Mouse (Mus musculus): ENCODE measurements around the gene Csdc2.

Csdc2 gene

DNA sequence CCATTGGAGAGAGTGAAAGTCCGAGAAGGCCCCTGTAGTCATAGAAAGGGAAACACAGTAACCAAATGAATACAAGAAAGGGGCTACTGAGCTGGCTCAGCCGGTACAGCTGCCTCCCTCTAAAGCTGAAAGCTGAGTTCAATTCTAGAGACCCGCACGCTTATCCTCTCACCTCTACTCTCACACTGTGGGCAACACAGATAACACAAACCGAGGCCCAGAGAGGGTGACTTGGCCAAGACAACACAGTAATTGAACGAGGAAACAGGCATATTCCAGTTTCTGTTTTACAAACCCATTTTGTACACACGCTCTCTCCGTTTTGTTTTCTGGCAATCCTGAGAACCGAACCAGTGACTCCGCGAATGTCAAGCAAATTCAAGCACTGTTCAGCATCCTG lies 11.6 kb upstream of the Csdc2 start:
- DNase-seq (ENCODE audit: low spot score in 2 of 2) = no peak

DNA sequence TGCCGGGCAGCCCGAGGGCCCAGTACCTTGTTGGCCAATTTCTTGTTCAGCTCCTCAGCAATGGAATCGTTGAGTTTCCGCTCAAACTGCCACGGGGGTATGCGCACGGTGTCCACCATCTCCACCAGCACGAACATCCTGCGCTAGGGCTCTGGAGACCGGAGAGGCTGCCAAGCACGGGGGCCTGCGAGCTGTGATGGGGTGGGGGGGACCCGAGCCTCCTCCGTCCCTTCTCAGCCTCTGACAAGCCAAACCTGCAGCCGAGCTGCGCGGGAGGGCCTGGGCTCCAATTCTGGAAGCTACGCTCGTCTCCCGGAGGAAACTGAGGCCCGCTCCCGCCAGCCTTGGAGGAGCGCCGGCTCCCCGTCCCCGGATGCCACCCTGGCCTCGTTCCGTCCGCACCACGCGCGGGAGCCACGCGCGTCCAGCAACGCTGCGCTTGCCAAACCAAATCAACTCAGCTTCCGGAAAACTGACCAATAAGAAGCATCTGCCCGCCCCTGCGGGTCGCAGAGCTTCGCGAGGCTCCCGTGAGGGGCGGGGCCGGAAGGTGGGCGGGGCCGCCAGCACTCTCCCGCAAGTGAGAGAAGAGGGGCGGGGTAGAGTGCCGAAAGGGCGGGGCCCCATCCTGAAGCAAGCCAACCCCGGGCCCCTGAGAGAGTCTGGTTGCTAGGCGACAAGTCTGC lies 10.7 kb upstream of the Csdc2 start, which contains the start of gene Polr3h:
Gene Polr3h (minus strand): TSS at position 481 of the 686 bp plus-strand sequence.
- DNase-seq (ENCODE audit: low spot score in 2 of 2) = peak; percentile 94

- no peak for DNase-seq (ENCODE audit: low spot score in 2 of 2)
Measured at GRCm38 (mm10) chr15:81926446-81926822, 10.1 kb upstream of the Csdc2 start.

DNA sequence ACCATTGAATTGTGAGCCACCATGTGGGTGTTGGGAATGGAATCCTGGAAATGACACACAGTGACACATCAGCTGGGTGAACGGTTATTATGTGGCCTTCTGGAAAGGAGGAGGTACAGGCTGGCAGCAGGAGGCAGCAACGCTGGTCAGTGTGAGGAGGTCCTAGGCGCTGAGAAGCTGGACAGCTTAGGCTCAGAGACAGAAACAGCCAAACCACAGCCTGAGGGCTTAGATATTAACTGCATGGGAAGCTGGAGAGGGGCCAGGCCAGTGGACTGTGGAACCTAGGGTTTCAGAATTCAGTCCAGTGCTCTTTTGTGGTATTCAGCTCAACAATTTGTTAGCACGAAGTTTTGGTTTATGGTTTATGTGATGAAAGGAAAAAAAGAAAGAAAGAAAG lies 8.8 kb upstream of the Csdc2 start:
- no peak for DNase-seq (ENCODE audit: low spot score in 2 of 2)

DNA sequence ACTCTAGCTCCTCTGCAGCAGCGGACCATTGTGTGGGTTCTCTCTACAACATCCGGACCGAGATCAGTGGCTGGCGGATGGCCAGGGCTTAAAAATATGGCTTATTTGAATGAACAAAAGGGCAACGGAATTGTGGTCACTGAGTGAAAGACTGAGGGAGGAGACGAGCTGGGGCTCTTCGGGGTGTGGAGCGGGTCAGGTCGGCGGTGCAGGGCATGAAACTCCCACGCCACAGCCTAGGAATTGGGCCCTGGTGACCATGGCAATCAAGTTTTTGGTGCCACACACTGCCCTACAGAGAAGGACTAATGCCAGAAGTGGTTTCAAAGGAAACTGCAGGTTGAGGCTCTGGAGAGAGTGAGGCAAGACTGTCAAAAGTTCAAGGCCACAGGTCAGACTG lies 8.3 kb upstream of the Csdc2 start:
- DNase-seq (ENCODE audit: low spot score in 2 of 2) = peak in 1 of 2 experiments; percentile 25

DNA sequence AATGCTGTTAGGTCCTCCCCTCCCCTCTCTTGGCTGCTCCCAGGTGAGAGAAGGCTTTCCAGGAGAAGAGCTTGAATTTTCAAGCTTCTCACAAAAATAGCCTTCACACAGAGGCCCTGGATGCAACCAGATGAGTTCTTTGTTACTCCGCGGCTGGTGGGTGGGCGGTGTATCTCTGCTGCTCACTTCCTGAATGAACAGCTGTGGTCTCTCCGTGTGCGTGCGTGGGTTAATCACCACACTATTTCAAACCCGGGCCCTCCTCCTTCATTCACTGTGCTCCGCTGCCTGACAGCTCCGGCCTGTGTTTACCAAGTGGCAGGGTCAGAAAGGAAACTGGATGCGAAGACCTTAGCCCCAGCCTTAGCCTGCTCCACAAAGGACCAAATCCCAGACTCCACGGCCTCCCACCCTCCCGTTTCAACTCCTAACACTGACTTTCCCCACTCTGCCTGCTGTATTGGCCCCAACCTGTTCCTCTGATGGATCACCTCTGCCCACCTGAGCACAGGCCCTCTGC lies 3.5 kb upstream of the Csdc2 start:
- no peak for DNase-seq (ENCODE audit: low spot score in 2 of 2)

DNA sequence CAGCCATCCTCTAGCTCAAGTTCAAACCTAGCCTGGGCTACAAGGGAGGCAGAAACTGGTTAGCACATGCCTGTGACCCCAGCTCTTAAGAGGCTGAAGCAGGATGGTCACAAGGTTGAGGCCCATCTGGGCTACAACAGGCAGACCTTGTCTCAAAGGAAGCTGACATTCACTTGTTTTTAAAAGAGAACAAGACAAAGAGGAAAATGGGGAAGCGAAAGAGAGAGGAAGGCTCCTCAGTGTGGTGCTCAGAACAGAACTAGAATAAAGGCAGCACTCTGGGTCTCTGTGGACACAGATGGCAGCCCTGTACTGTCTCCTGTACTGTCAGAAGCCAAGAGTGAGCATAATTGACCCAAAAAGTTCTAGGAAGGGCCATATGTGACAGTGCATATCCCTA lies 2.6 kb upstream of the Csdc2 start:
- DNase-seq (ENCODE audit: low spot score in 2 of 2) = no peak

DNA sequence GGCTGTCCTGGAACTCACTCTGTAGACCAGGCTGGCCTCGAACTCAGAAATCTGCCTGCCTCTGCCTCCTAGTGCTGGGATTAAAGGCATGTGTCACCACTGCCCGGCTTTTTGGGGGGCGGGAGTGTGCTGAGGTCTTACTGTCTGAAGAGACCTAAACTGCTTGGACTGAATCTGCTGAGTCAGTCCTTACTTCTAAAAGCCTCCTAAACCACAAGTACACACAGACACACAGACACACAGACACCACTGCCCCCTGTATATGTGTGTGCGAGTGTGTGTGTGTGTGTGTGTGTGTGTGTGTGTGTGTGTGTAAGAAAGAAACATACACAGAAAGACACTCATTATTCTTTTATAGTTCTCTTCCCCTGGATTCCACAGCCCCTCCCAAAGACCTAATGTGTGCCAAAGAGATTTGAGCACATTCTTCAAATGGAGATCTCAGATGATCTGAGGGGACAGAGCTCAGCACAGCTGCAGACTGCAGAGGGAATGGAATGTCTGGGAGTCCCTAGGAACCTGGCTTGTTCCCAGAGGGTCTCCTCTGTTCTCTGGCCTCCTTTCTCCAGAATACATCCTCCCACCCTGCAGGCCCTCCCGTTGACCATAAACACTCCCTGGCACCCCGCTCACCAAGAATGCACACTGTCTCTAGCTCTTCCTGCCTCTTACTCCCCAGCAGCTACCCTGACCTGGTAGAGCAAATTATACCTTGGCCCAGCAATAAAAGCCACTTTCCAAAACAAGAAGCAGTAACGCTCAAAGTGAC lies 506 bp upstream of the Csdc2 start:
- no peak for DNase-seq (ENCODE audit: low spot score in 2 of 2)

DNA sequence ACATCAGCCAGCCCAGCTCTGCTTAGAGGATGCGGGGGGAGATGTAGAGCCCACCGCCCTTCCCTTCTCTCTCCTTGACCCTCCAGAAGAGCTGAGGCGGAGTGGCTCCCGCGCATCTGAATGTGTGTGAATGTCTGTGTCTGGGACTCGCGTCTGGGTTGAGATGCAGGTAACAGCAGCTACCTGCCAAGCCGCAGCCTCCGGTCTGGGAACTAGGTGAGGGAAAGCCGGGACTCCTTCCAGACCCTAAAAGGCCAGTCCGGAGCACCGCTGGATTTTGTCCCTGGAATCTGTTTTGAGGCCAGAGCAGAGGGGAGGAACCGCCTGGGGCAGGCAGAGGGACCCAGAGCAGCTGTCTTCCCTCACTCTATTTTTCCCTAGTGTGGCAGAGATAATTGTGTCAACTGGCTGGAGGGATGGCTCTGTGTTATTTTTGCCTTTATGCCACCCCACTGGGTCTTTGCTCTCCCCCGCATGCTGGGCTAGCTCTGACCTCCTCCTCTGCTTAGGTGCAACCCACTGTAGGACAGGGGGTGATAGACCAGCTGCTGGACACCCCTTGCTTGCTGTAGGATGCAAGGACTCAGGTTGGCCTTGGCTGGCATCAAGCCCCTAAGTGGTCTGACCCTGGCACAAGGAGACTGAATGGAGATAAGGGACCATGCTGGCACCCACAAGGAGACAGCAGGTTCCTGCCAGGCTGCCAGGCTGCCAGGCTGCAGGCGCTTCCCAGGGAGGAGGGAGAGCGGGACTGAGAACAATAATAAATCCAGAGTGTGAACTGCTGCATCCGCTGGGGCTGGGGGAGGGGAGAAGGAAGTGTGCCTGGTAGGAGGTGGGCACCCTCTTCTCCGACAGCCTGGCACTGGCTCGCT lies 776 bp downstream of the Csdc2 start:
- peak; percentile 66 to 67 for DNase-seq (ENCODE audit: low spot score in 2 of 2)

DNA sequence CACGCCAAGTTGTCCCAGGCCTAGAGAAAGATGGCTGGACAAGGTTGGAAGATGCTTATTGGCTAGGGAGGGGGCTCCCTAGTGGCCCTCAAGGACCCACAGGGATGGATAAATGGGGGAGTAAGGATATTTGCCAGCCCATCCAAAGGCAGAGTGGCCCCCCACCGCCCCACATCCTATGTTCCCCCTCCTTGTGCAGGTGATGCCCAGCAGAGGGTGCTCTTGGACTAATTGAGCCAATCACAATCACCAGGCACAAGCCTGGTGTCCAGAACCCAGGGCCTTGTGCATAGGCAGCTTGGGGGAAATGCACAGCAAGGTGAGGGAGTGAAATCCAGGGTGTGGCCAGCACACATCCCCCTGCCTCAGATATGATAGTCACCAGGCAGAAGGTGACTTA lies 1.7 kb downstream of the Csdc2 start:
- no peak for DNase-seq (ENCODE audit: low spot score in 2 of 2)

GRCm38 (mm10) chr15:81939157-81939715 lies 2.7 kb downstream of the Csdc2 start:
- DNase-seq (ENCODE audit: low spot score in 2 of 2) = no peak

DNA sequence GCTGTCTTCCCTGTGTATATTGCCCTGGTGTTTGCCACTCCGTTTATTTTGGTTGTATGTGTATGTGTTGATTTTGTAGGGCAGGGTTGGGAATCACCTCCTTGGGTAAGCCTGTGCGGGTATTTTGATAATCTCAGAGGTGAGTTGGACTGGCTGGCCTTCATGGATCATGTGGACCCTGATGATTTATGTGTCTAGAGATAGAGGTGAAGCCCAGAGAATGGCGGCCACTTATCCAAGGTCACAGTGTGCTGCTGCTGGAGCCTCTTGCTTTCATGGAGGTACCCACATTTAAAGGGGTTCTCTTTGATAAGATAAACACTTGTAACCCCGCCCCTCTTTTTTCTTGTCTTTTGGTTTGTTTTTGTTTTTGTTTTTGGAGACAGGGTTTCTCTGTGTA lies 3.2 kb downstream of the Csdc2 start:
- DNase-seq (ENCODE audit: low spot score in 2 of 2) = no peak

- no peak for DNase-seq (ENCODE audit: low spot score in 2 of 2)
Measured at GRCm38 (mm10) chr15:81940219-81940618, 3.7 kb downstream of the Csdc2 start.

DNA sequence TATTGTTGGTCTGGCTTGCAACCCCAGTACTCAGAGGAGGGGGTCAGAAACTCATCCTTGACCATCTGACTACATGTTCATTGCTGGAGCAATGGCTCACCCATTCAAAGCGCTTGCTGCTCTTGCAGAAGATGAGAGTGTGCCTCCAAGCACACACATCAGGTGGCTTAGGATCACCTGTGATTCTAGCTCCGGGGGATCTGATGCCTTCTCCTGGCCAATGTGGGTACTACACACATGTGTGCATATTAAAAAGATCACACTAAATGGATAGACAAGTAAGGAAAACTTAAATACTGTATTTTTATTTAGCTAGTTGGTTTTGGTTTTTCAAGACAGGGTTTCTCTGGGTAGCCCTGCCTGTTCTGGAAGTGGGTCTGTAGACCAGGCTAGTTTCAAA lies 4.5 kb downstream of the Csdc2 start:
- DNase-seq (ENCODE audit: low spot score in 2 of 2) = no peak

GRCm38 (mm10) chr15:81943176-81943749 lies 6.7 kb downstream of the Csdc2 start:
- no peak for DNase-seq (ENCODE audit: low spot score in 2 of 2)

GRCm38 (mm10) chr15:81949076-81949475 lies 12.5 kb downstream of the Csdc2 start:
- no peak for DNase-seq (ENCODE audit: low spot score in 2 of 2)

DNA sequence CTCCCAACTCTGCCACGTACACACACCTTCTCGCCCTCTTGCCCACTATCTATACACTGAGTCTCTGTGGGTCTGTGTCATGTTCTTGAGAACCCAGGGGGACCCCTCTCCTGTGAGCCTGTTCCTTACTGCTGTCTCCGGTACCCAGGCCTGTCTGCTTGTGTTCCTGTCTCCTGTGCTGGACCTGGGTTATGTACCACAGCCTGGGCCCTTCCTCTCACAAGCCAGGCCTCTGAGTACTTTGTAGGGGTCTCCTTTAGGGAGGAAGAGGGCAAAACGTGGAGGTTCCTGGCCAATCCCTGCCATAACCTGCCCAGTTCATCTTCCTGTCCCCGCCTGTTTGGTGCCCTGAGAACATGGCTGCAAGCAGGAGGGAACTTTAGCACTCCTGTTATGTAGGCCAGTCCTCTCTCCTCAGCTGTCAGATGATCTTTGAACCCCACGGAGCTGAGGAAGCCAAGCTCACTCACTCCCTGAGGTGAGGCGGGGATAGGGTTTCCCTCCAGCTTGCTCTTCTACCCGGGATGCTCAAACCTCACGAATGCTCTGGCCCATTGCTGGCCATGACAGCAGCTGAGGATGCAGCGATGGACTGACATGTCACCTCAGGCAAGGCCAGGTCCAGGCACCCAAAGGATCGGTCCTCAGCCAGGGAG lies 13.0 kb downstream of the Csdc2 start:
- no peak for DNase-seq (ENCODE audit: low spot score in 2 of 2)

GRCm38 (mm10) chr15:81950716-81951115 lies 14.2 kb downstream of the Csdc2 start:
- no peak for DNase-seq (ENCODE audit: low spot score in 2 of 2)

- no peak for DNase-seq (ENCODE audit: low spot score in 2 of 2)
Measured at GRCm38 (mm10) chr15:81951159-81951558, 14.6 kb downstream of the Csdc2 start.

DNA sequence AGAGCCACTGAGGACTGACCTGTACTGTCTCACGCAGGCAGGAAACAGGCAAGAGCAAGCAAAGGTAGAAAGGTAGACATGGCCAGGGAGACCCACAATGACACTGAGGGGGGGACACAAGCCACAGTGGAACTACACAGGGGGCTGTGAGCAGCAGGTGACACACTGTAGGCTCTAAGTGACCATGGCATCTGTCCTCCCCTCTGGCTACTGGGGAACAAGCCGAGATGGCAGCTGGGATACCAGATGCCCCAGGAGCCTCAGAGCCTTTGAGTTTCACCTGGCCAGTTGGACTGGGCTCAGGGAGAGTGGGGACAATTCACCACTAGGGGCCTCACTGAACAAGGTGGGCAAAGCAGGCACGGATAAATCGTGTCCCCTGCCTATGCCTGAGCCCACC lies 15.8 kb downstream of the Csdc2 start:
- no peak for DNase-seq (ENCODE audit: low spot score in 2 of 2)

DNA sequence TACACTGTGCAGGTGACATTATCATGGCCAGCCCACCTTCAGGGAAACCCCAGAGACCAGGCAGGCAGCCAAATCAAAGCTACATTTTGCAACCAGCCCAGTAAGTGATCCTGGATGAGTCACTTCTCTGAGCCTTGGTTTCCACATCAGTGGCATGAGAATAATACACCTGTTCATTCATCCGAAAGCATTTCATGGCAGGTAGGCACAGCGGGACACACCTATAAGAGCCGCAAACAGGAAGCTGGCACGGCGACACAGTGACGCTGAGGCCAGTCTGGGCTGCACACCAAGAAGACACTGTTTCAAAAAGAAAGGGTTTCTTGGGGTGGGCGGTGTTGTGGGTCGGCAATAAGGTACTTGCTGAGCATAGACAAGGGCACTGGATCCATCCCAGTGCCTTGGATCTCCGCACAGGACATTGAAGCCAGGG lies 17.6 kb downstream of the Csdc2 start:
- DNase-seq (ENCODE audit: low spot score in 2 of 2) = no peak

Measured in heart, adult 9 months (tissue).